Mouse (Mus musculus) intestine, embryonic 14.5 days (tissue): ENCODE data around the gene Otop2. TPM values are rescaled to one million over a fixed set of nuclear protein-coding genes. Genes with fewer than 3 reads are reported as not detected.

Experiments used
- ATAC-seq: fragments of 200-750 bp; cut with Nextera tagmentation; replicated peaks from 2 replicates; pipeline ENCODE4 v1.8.0; 2017; ENCODE audit warnings: low read depth, moderate number of reproducible peaks, moderate TSS enrichment, moderate library complexity; ENCODE audit not compliant: low FRiP score, low TSS enrichment
- DNase-seq: peaks from one replicate; pipeline ENCODE4 v3.0.0-alpha.2; 2018; ENCODE audit warnings: low spot score
- H3K27ac ChIP-seq: fragments of 300-500 bp; sonication (generic); 2 replicates; pipeline ENCODE4 v1.5.1; 2014; ENCODE audit warnings: low read depth, mild to moderate bottlenecking, control low read depth
- H3K27me3 ChIP-seq: fragments of 300-500 bp; sonication (generic); replicated peaks from 2 replicates; pipeline ENCODE4 v1.6.1; 2014; ENCODE audit warnings: low read length, control low read depth; ENCODE audit not compliant: control insufficient read depth, insufficient read depth
- H3K36me3 ChIP-seq: fragments of 300-500 bp; sonication (generic); 2 replicates; pipeline ENCODE4 v1.6.1; 2014; ENCODE audit warnings: low read length, control low read depth; ENCODE audit not compliant: control insufficient read depth, insufficient read depth
- H3K4me1 ChIP-seq: fragments of 300-500 bp; sonication (generic); replicated peaks from 2 replicates; pipeline ENCODE4 v1.6.1; 2014; ENCODE audit warnings: low read length, control low read depth, mixed read lengths; ENCODE audit not compliant: control insufficient read depth, insufficient read depth
- H3K4me2 ChIP-seq: fragments of 300-500 bp; sonication (generic); 2 replicates; pipeline ENCODE4 v1.6.1; 2014; ENCODE audit warnings: low read length
- H3K4me3 ChIP-seq: fragments of 300-500 bp; sonication (generic); 2 replicates; pipeline ENCODE4 v1.5.1; 2014; ENCODE audit warnings: low read depth, low read length, control low read depth, mixed read lengths
- H3K9ac ChIP-seq: fragments of 300-500 bp; sonication (generic); 2 replicates; pipeline ENCODE4 v1.6.1; 2014; ENCODE audit warnings: mild to moderate bottlenecking, low read length
- H3K9me3 ChIP-seq: fragments of 300-500 bp; sonication (generic); 2 replicates; pipeline ENCODE4 v1.6.1; 2016; ENCODE audit warnings: low read length, control low read depth; ENCODE audit not compliant: control insufficient read depth
- WGBS: fragments of 180-500 bp; shearing (Covaris S2); extraction: QIAGEN DNeasy Blood & Tissue Kit; methylation state at CpG from one replicate; pipeline ENCODE4 v1.1.7; 2014; 5-methylcytosine and 5-hydroxymethylcytosine counted together
- polyA plus RNA-seq: library from polyadenylated mRNA; unstranded; fragments of >200 nt; fragmentation: Nextera tagmentation; extraction: Ambion mirVana; gene quantifications from 2 replicates; pipeline ENCODE4 v1.2.1, GENCODE M21; 2014

Otop2 gene
- polyA plus RNA-seq, 1 experiment from 2014 or later: not detected

GRCm38 (mm10) chr11:115298160-115298559 is 8.8 kb upstream of the Otop2 start:
- peaks cover 19% of the 10 kb centered on the region for H3K27me3 ChIP-seq
- no peaks in the 10 kb centered on the region; the same call in none of the 2 replicates for H3K4me1 ChIP-seq
- DNase-seq (no peak), ATAC-seq (no peak)
- 77% methylated on average over 8 of the region's 8 CpGs for WGBS
- H3K4me2 ChIP-seq: no peak overlapping the region
- no peaks in the 10 kb centered on the region for H3K9me3 ChIP-seq
- no peak overlapping the region for H3K4me3 ChIP-seq
- no peaks in the 10 kb centered on the region for H3K36me3 ChIP-seq
- H3K9ac ChIP-seq: no peak overlapping the region
- no peak overlapping the region for H3K27ac ChIP-seq

GRCm38 (mm10) chr11:115300745-115301144 is 6.2 kb upstream of the Otop2 start:
- Histone ChIP-seq H3K4me2 (no peak overlapping the region), H3K36me3 (no peaks in the 10 kb centered on the region), H3K27ac (no peak overlapping the region), H3K9me3 (no peaks in the 10 kb centered on the region), H3K27me3 (peaks cover 19% of the 10 kb centered on the region), H3K4me3 (no peak overlapping the region), H3K9ac (no peak overlapping the region), H3K4me1 (no peaks in the 10 kb centered on the region; the same call in 1 of the 2 replicates)
- ATAC-seq (no peak), DNase-seq (no peak)
- 88% methylated on average over 4 of the region's 4 CpGs for WGBS

GRCm38 (mm10) chr11:115301351-115301750 is 5.6 kb upstream of the Otop2 start:
- no peak overlapping the region for H3K9ac ChIP-seq
- H3K4me1 ChIP-seq: no peaks in the 10 kb centered on the region; the same call in 1 of the 2 replicates
- ATAC-seq (no peak), DNase-seq (no peak)
- H3K9me3 ChIP-seq: no peaks in the 10 kb centered on the region
- no peak overlapping the region for H3K4me3 ChIP-seq
- H3K4me2 ChIP-seq: no peak overlapping the region
- H3K27ac ChIP-seq: no peak overlapping the region
- H3K36me3 ChIP-seq: no peaks in the 10 kb centered on the region
- WGBS: 87% methylated on average over 2 of the region's 2 CpGs
- H3K27me3 ChIP-seq: peaks cover 18% of the 10 kb centered on the region

- Histone ChIP-seq H3K4me3 (no peak overlapping the region), H3K27ac (no peak overlapping the region), H3K4me1 (no peaks in the 10 kb centered on the region), H3K9me3 (no peaks in the 10 kb centered on the region), H3K36me3 (no peaks in the 10 kb centered on the region), H3K27me3 (peaks cover 2% of the 10 kb centered on the region; the same call in 1 of the 2 replicates), H3K9ac (no peak overlapping the region), H3K4me2 (no peak overlapping the region)
- ATAC-seq (no peak), DNase-seq (no peak)
- 31% methylated on average over 8 of the region's 8 CpGs for WGBS
Observed at GRCm38 (mm10) chr11:115303167-115303566, 3.8 kb upstream of the Otop2 start.

- DNase-seq (no peak), ATAC-seq (no peak)
- 43% methylated on average over 1 of the region's 1 CpGs for WGBS
- H3K4me3 ChIP-seq: no peak overlapping the region
- H3K27ac ChIP-seq: no peak overlapping the region
- H3K9me3 ChIP-seq: no peaks in the 10 kb centered on the region
- no peak overlapping the region for H3K9ac ChIP-seq
- no peak overlapping the region for H3K4me2 ChIP-seq
- no peaks in the 10 kb centered on the region; the same call in 1 of the 2 replicates for H3K27me3 ChIP-seq
- no peaks in the 10 kb centered on the region for H3K4me1 ChIP-seq
- H3K36me3 ChIP-seq: no peaks in the 10 kb centered on the region
Observed at GRCm38 (mm10) chr11:115308781-115309180, 1.8 kb downstream of the Otop2 start.

GRCm38 (mm10) chr11:115314249-115314648 is 7.3 kb downstream of the Otop2 start:
- WGBS: 38% methylated on average over 2 of the region's 2 CpGs
- DNase-seq (no peak), ATAC-seq (no peak)
- Histone ChIP-seq H3K4me3 (no peak overlapping the region), H3K27me3 (peaks cover 54% of the 10 kb centered on the region), H3K36me3 (no peaks in the 10 kb centered on the region), H3K27ac (no peak overlapping the region), H3K9me3 (no peaks in the 10 kb centered on the region), H3K4me1 (no peaks in the 10 kb centered on the region), H3K9ac (no peak overlapping the region), H3K4me2 (no peak overlapping the region)

- Histone ChIP-seq H3K9me3 (no peaks in the 10 kb centered on the region), H3K9ac (no peak overlapping the region), H3K36me3 (no peaks in the 10 kb centered on the region), H3K4me1 (peaks cover 4% of the 10 kb centered on the region), H3K4me2 (no peak overlapping the region), H3K27ac (no peak overlapping the region), H3K27me3 (peaks cover 83% of the 10 kb centered on the region), H3K4me3 (no peak overlapping the region)
- DNase-seq (no peak), ATAC-seq (no peak)
- 68% methylated on average over 7 of the region's 7 CpGs for WGBS
Observed at GRCm38 (mm10) chr11:115317204-115317603, 10.2 kb downstream of the Otop2 start.

- 0 out of 2 replicates have a peak overlapping the region, but pooled peaks have one; percentile 4 for H3K4me3 ChIP-seq
- no peak overlapping the region for H3K4me2 ChIP-seq
- no peak overlapping the region for H3K27ac ChIP-seq
- 4% methylated on average over 63 of the region's 63 CpGs for WGBS
- no peaks in the 10 kb centered on the region for H3K36me3 ChIP-seq
- H3K4me1 ChIP-seq: peaks cover 4% of the 10 kb centered on the region
- no peaks in the 10 kb centered on the region for H3K9me3 ChIP-seq
- ATAC-seq (no peak), DNase-seq (no peak)
- H3K9ac ChIP-seq: no peak overlapping the region
- H3K27me3 ChIP-seq: peaks cover 96% of the 10 kb centered on the region
Observed at GRCm38 (mm10) chr11:115318245-115319027, 11.5 kb downstream of the Otop2 start.
